Mouse (Mus musculus): ENCODE measurements around the gene Zscan10.
A peak's percentile ranks its signal among the peaks of the same experiment; 100 is the strongest.
"Not testable (repeated sequence)": the region's sequence is repeated elsewhere in the genome, so short reads cannot be mapped to it uniquely, and the experiment has no call there.

Gene Zscan10

GRCm38 (mm10) chr17:23592208-23592925 lies 8.3 kb upstream of the Zscan10 start:
- peak; percentile 97 for DNase-seq

- no peak for DNase-seq
These were observed 7.7 kb upstream of the Zscan10 start for GRCm38 (mm10) chr17:23592926-23593300.

DNA sequence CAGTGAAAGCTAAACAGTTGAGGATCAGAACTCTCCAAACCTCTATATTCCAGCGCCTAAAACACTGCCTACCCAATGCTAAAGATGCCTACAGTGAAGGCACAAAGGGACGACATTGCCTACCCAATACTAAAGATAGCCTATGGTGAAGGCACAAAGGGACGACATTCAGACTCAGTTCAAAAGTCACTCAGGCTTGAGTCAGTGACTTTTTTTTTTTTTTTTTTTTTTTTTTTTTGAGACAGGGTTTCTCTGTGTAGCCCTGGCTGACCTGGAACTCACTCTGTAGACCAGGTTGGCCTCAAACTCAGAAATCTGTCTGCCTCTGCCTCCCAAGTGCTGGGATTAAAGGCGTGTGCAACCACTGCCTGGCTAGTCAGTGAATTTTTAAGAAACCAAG lies 5.5 kb upstream of the Zscan10 start:
- DNase-seq, result not testable (repeated sequence)

DNA sequence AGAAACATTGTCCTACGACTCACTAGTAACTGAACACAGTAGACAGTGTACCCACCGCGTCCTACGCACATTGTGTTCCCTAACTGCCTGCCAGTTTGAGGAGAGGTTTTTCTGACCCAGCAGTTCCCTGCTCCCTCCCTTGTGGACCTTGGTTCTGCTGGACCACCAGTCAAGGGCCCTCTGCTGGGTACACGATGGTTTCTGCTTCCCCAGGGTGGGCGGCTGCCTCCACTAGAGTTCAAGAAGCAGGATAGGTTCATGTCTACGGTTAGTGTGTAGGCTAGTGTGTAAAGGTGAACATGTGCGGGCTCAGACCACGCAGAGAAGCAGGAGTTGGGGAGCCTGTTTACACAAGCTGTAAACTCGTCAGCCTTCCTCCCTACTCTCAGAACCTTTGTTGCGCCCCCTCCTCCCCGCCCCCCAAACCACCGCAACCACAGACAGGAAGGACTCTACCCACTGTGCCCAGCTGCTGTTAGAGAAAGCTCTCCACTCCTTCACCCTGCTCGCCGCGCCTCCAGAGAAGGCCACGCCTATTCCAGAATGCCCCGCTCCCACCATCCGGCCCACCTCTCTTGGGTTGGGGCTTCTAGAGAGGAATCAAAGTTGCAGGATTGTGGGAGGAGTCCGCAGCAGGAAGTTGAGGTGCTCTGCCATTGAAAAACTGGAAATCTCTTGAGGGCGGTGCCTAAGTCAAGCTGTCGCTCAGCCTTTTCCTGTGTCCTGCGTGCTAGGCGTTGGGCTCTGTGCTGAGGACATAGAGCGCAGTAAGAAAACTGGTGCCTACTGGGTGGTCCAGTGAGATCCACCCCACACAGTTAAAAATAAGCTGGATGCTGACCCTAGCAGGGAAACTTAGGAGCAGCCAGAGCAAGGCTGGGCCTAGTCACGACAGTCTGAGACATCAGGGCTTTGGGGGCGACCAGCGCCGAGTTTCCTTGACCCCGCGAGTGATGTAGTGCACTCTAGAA lies 1.8 kb upstream of the Zscan10 start, which contains the start of gene Zfp13:
TSS of gene Zfp13 (minus strand) at position 906 of the 971 bp plus-strand sequence.
- DNase-seq, result peak; percentile 93

DNA sequence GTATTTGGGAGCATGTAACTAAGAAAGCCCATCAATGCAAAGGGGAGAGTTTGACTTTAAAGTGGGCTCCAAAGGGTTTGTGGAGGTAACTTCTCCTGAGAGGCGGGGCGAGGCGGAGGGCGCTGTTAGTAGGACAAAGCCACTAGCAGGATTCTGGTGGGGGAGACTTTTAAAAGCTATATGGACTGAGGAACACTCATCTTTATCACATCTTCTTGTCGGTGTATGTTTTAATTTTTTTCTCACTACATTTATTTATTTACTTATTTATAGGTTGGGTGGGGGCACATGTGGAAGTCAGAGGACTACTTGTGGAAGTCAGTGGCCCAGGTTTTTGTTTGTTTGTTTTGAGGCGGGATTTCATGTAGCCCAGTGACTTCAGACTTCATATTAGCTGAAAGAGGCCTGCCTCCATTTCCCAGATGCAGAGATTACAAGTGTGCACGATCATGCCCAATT lies 1.0 kb upstream of the Zscan10 start:
- no peak for DNase-seq

- no peak for DNase-seq
These were observed 1.4 kb downstream of the Zscan10 start for GRCm38 (mm10) chr17:23601836-23602585.

- DNase-seq, result no peak
These were observed 2.4 kb downstream of the Zscan10 start for GRCm38 (mm10) chr17:23603077-23603476.

DNA sequence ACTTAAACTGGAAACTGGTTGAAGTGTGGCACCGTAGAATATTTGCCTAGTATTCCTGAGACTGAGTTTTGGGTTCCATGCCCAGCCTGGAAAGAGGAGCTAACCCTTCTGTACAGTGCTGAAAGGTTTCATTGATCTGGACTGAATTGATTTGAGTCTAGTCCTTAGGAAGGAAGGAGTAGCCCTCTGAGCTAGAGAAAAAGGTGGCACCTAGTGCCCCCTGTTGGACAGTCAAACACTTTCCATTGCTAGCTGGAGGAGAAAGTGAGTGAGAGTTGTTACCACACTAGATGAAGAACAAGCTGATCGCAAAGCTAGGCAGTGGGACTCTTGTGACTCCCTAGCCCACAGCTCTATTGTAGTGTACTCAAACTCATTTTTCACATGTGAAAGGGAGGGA lies 2.9 kb downstream of the Zscan10 start:
- peak; percentile 36 for DNase-seq

GRCm38 (mm10) chr17:23604394-23604793 lies 3.7 kb downstream of the Zscan10 start:
- no peak for DNase-seq

GRCm38 (mm10) chr17:23605220-23605619 lies 4.6 kb downstream of the Zscan10 start:
- no peak for DNase-seq

DNA sequence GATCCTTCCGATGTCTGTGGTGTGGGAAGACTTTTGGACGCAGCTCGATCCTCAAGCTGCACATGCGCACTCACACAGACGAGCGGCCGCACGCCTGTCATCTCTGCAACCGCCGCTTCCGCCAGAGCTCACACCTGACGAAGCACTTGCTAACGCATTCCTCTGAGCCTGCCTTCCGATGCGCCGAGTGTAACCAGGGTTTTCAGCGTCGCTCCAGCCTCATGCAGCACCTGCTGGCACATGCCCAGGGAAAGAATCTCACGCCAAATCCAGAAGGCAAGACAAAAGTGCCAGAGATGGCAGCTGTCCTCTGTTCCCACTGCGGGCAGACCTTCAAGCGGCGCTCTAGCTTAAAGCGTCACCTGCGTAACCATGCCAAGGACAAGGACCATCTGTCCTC lies 9.0 kb downstream of the Zscan10 start:
- DNase-seq, result no peak

GRCm38 (mm10) chr17:23610361-23610800 lies 9.7 kb downstream of the Zscan10 start:
- DNase-seq, result peak; percentile 60

DNA sequence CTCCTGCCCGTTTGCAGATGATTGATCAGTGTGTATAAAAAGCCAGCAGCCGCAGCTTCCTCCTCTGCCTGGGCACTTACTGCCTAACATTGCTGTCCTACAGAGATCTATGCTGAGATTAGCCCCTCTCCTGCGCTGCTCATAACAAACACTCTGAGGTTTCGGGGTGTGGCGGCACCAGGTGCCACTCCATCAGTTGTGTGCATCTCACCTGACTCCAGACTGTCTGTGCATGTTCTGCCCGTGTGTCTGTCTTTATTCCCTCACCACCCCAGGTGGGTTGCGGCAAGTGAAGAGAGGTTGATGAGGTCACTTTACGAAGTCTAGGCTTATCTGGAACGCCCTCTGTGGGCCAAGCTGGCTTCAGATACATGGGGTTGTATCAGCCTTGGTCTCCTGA lies 16.4 kb downstream of the Zscan10 start:
- DNase-seq, result no peak

- DNase-seq, result no peak
These were observed 19.7 kb downstream of the Zscan10 start for GRCm38 (mm10) chr17:23620351-23620750.

GRCm38 (mm10) chr17:23627813-23628212 lies 27.2 kb downstream of the Zscan10 start:
- no peak for DNase-seq

GRCm38 (mm10) chr17:23630195-23631020 lies 29.8 kb downstream of the Zscan10 start:
- DNase-seq, result peak; percentile 69

GRCm38 (mm10) chr17:23631241-23631640 lies 30.6 kb downstream of the Zscan10 start:
- no peak for DNase-seq

DNA sequence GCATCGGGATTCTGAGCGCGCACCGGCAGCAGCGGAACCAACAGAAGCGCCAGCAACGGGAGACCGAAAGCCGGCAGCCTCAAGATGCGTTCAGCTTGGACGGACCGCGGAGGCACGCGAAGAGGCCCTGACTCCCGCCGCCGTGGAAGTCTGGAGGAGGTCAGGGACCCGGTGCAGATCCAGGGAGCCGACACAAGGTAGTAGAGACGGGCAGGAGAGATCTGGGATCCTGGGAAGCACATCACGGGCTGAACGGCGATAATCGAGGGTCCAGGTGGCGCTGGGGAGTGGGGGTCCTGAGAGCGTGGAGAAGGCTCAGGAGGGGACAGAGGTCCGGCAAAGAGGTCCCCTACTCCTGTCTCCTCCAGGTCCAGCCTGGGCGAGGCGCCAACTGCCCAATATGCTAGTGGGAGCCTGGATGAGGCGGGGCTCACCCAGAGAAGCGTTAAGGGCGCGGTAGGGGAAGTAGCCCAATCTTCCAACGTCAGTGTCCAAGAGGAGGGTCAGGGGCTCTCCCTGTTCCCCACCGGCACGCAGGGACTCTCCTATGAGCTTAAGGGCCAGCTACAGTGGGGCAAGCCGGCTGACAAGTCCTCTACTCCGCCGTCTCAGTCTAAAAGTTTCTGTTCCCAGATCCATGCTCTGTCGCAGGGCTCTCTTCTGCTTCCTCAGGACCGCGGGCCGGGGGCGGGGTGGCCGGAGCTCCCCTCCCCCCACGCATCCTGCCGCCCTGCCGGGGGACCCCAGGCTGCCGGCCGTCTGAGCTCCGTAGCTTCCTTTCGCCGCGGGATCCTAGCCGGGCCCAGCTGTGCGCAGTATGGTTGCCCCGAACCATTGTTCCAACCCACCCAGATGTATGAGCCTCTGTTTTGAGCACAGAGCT lies 44.2 kb downstream of the Zscan10 start, which contains the start of gene Mmp25:
TSS of gene Mmp25 (minus strand) at position 665 of the 883 bp plus-strand sequence.
- DNase-seq, result no peak

DNA sequence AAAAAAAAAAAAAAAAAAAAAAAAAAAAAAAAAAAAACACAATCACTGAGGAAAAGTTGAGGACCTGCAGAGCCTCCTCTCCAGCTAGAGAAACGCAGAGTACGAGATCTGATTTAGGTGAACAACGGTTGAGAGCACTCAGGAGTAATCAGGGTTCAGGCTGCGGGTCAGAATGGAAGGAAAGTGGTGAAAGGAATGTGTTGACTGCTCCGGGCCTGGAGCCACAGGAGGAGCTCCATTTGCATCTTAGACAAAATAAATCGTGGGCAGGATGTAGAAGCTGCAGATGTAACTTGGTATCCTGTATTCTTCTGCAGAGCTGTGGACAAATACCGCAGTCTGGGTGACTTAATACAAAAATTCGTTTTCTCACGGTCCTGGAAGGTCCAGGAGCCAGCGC lies 45.2 kb downstream of the Zscan10 start:
- DNase-seq, result no peak

DNA sequence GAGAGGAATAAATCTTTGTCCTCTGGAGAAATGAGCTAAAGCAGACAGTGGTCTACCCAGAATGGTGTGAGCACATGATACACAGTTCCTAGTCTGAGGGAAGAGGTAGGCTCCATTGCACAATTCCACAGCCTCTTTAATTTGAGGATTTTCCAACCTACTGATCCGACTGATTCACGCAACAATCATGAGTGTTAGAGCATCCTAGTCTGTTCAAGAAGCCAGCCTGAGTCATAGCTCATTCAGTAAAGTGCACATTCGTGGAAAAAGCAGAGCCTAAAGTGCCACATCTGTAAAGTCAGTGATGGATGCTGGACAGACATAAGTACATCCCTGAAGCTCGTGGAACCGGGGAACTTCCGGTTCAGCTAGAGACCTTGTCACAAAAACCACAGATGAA lies 50.7 kb downstream of the Zscan10 start:
- no peak for DNase-seq

- no peak for DNase-seq
These were observed 52.7 kb downstream of the Zscan10 start for GRCm38 (mm10) chr17:23653324-23653723.
